Mouse (Mus musculus): ENCODE measurements around the gene Myrf. TPM values are rescaled to one million over a fixed set of nuclear protein-coding genes. Genes with fewer than 3 reads are reported as not detected.
A peak's percentile ranks its signal among the peaks of the same experiment; 100 is the strongest.

Myrf gene
- total RNA-seq (2014; rRNA removed) = 3.0 and 5.3 TPM in 2 replicates
- polyA plus RNA-seq (2012; rRNA removed) = 23.4 and 31.4 TPM in 2 replicates

- Histone ChIP-seq H3K27ac (replicated peaks; ENCODE audit: insufficient read depth, low read depth, low read length) (peak within 1 kb of the TSS; percentile 54), H3K36me3 (ENCODE audit: control insufficient read depth, insufficient read depth, low read length) (no peaks in the 10 kb centered on the region), H3K79me2 (ENCODE audit: control insufficient read depth, insufficient read depth, low read length) (peaks cover 19% of the 10 kb centered on the region; the same call in 1 of the 2 replicates), H3K4me3 (ENCODE audit: insufficient read depth, low read depth, low read length) (peak within 1 kb of the TSS; percentile 77), H3K27me3 (ENCODE audit: control insufficient read depth, insufficient read depth, low read length) (no peaks in the 10 kb centered on the region), H3K4me1 (ENCODE audit: control insufficient read depth, insufficient read depth, low read length) (peaks cover 20% of the 10 kb centered on the region), H3K9ac (ENCODE audit: low read depth, low read length) (peak within 1 kb of the TSS; percentile 91)
- peak; percentile 96 for TF ChIP-seq CTCF (IDR thresholded peaks at IDR 0.05; ENCODE audit: low read depth, low read length)
- no peak for TF ChIP-seq POLR2A (IDR thresholded peaks at IDR 0.05; ENCODE audit: extremely low read depth, insufficient read depth, low read length)
- peak; percentile 44 for DNase-seq (ENCODE audit: extremely low read depth, low read depth, low spot score)
- 9% methylated on average over 43 of the region's 43 CpGs for WGBS
Measured at GRCm38 (mm10) chr19:10240654-10241305, at the start of gene Myrf. Gene Myrf (minus strand): TSS chr19:10240748.

GRCm38 (mm10) chr19:10289609-10290150 is 49.1 kb upstream of the Myrf start:
- no peak for DNase-seq (ENCODE audit: extremely low read depth, low read depth, low spot score)
- no peaks in the 10 kb centered on the region for H3K36me3 ChIP-seq (ENCODE audit: control insufficient read depth, insufficient read depth, low read length)
- H3K79me2 ChIP-seq (ENCODE audit: control insufficient read depth, insufficient read depth, low read length) = no peaks in the 10 kb centered on the region
- TF ChIP-seq CTCF (IDR thresholded peaks at IDR 0.05; ENCODE audit: low read depth, low read length) (no peak), POLR2A (IDR thresholded peaks at IDR 0.05; ENCODE audit: extremely low read depth, insufficient read depth, low read length) (no peak)
- H3K4me3 ChIP-seq (ENCODE audit: insufficient read depth, low read depth, low read length) = no peak overlapping the region
- peaks cover 5% of the 10 kb centered on the region; the same call in 1 of the 2 replicates for H3K4me1 ChIP-seq (ENCODE audit: control insufficient read depth, insufficient read depth, low read length)
- H3K27ac ChIP-seq (replicated peaks; ENCODE audit: insufficient read depth, low read depth, low read length) = peak overlapping the region; percentile 10
- H3K9ac ChIP-seq (ENCODE audit: low read depth, low read length) = no peak overlapping the region
- H3K27me3 ChIP-seq (ENCODE audit: control insufficient read depth, insufficient read depth, low read length) = no peaks in the 10 kb centered on the region
- 61% methylated on average over 4 of the region's 4 CpGs for WGBS

- WGBS = 89% methylated on average over 8 of the region's 8 CpGs
Measured at GRCm38 (mm10) chr19:10288125-10289040, 47.8 kb upstream of the Myrf start.

DNA sequence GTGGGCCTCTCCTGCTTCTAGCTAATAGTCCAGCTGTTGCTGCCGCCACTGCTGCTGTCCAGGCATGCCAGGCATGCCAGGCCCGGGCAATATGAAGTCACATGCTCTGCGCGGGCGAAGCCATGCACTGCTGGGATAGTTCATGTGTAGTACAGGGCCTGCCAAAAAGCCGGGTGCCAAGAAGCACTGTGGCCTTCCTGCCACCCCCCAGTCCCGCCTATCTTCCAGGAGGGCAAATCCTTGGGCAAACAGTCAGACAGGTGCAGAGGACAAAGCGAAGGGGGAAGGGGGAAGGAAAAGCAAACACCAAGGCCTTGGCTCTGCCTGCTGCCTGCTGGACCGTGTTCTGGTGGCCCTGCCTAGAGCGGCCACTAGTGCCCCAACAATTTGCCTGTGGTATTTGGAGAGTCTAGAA is 45.9 kb upstream of the Myrf start:
- 61% methylated on average over 10 of the region's 10 CpGs for WGBS
- no peaks in the 10 kb centered on the region for H3K36me3 ChIP-seq (ENCODE audit: control insufficient read depth, insufficient read depth, low read length)
- H3K9ac ChIP-seq (ENCODE audit: low read depth, low read length) = no peak overlapping the region
- TF ChIP-seq POLR2A (IDR thresholded peaks at IDR 0.05; ENCODE audit: extremely low read depth, insufficient read depth, low read length) = no peak
- TF ChIP-seq CTCF (IDR thresholded peaks at IDR 0.05; ENCODE audit: low read depth, low read length) = no peak
- H3K4me3 ChIP-seq (ENCODE audit: insufficient read depth, low read depth, low read length) = no peak overlapping the region
- no peaks in the 10 kb centered on the region for H3K27me3 ChIP-seq (ENCODE audit: control insufficient read depth, insufficient read depth, low read length)
- no peaks in the 10 kb centered on the region for H3K79me2 ChIP-seq (ENCODE audit: control insufficient read depth, insufficient read depth, low read length)
- DNase-seq (ENCODE audit: extremely low read depth, low read depth, low spot score) = peak; percentile 17
- peaks cover 5% of the 10 kb centered on the region; the same call in 1 of the 2 replicates for H3K4me1 ChIP-seq (ENCODE audit: control insufficient read depth, insufficient read depth, low read length)
- H3K27ac ChIP-seq (replicated peaks; ENCODE audit: insufficient read depth, low read depth, low read length) = no peak overlapping the region

More at GRCm38 (mm10) chr19:10288125-10289040, 47.8 kb upstream of the Myrf start:
- TF ChIP-seq CTCF (IDR thresholded peaks at IDR 0.05; ENCODE audit: low read depth, low read length) = no peak
- H3K4me3 ChIP-seq (ENCODE audit: insufficient read depth, low read depth, low read length) = no peak overlapping the region
- H3K36me3 ChIP-seq (ENCODE audit: control insufficient read depth, insufficient read depth, low read length) = no peaks in the 10 kb centered on the region
- H3K79me2 ChIP-seq (ENCODE audit: control insufficient read depth, insufficient read depth, low read length) = no peaks in the 10 kb centered on the region
- no peak overlapping the region for H3K9ac ChIP-seq (ENCODE audit: low read depth, low read length)
- peaks cover 5% of the 10 kb centered on the region; the same call in 1 of the 2 replicates for H3K4me1 ChIP-seq (ENCODE audit: control insufficient read depth, insufficient read depth, low read length)
- no peaks in the 10 kb centered on the region for H3K27me3 ChIP-seq (ENCODE audit: control insufficient read depth, insufficient read depth, low read length)
- no peak overlapping the region; the same call in 1 of the 2 replicates for H3K27ac ChIP-seq (replicated peaks; ENCODE audit: insufficient read depth, low read depth, low read length)
- no peak for DNase-seq (ENCODE audit: extremely low read depth, low read depth, low spot score)

- Histone ChIP-seq H3K27ac (replicated peaks; ENCODE audit: insufficient read depth, low read depth, low read length) (no peak overlapping the region), H3K27me3 (ENCODE audit: control insufficient read depth, insufficient read depth, low read length) (no peaks in the 10 kb centered on the region), H3K79me2 (ENCODE audit: control insufficient read depth, insufficient read depth, low read length) (no peaks in the 10 kb centered on the region), H3K9ac (ENCODE audit: low read depth, low read length) (no peak overlapping the region), H3K36me3 (ENCODE audit: control insufficient read depth, insufficient read depth, low read length) (no peaks in the 10 kb centered on the region), H3K4me3 (ENCODE audit: insufficient read depth, low read depth, low read length) (no peak overlapping the region), H3K4me1 (ENCODE audit: control insufficient read depth, insufficient read depth, low read length) (no peaks in the 10 kb centered on the region)
- no peak for TF ChIP-seq POLR2A (IDR thresholded peaks at IDR 0.05; ENCODE audit: extremely low read depth, insufficient read depth, low read length)
- TF ChIP-seq CTCF (IDR thresholded peaks at IDR 0.05; ENCODE audit: low read depth, low read length) = no peak
- no peak for DNase-seq (ENCODE audit: extremely low read depth, low read depth, low spot score)
- WGBS = 73% methylated on average over 14 of the region's 14 CpGs
Measured at GRCm38 (mm10) chr19:10280771-10281540, 40.4 kb upstream of the Myrf start.

Data from liver, adult 2 months (tissue).